Mouse (Mus musculus) urinary bladder, postnatal 25 days (tissue): ENCODE measurements around the gene Prr11.

ENCODE experiments used
- DNase-seq: peaks from one replicate; pipeline ENCODE4 v3.0.0; 2022; ENCODE audit warnings: low spot score

Gene Prr11

GRCm38 (mm10) chr11:87046968-87047367 lies 61.5 kb downstream of the Prr11 start:
- no peak for DNase-seq

- no peak for DNase-seq
Measured at GRCm38 (mm10) chr11:87043052-87043451, 65.5 kb downstream of the Prr11 start.

DNA sequence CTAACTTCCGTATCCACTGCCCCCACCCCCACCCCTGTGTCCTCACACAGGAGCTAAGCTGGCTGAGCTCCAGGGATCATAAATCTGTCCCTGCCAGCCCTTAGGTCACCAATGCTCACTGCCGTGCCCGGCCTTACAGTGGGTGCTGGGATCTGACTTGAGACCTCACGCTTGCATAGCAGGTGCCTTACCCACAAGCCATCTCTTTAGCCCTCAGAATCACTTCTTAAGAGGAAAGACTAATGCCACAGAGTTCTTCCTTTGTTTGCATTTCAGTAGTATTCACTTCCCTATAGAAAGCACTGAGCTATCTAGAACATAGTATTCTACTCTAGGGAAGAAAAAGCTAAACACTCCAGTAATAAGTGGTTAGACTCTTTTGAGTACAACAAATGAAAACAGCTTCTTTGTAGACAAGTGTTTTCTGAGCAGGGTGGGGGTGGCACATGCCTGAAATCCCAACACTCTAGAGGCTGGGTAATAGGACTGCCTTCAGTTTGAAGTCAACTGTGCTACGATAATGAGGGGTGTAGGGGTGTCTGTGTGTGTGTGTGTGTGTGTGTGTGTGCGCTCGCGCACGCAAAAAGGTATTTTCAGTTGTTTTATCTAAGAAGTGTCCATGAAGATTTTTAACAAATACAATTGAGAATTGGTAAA lies 69.1 kb downstream of the Prr11 start:
- DNase-seq, result no peak
